Mouse (Mus musculus) monocyte, adult 2 months (primary cell): ENCODE measurements around the gene Arhgef10l.
"Not testable (repeated sequence)": the region's sequence is repeated elsewhere in the genome, so short reads cannot be mapped to it uniquely, and the experiment has no call there.

Source experiments
- DNase-seq, 2 experiments: peaks; one replicate each; pipeline ENCODE4 v3.0.0; 2022; ENCODE audit warnings: low spot score in 2 of 2, low read depth in 1 of 2

The Arhgef10l gene

GRCm38 (mm10) chr4:140580866-140581265, 84.9 kb downstream of the Arhgef10l start:
- no peak for DNase-seq

- DNase-seq: no peak
Measured at GRCm38 (mm10) chr4:140579576-140579975, 86.2 kb downstream of the Arhgef10l start.

- no peak for DNase-seq
Measured at GRCm38 (mm10) chr4:140579149-140579548, 86.7 kb downstream of the Arhgef10l start.

- no peak for DNase-seq
Measured at GRCm38 (mm10) chr4:140576628-140577027, 89.2 kb downstream of the Arhgef10l start.

GRCm38 (mm10) chr4:140574863-140575262, 90.9 kb downstream of the Arhgef10l start:
- not testable (repeated sequence) for DNase-seq

DNA sequence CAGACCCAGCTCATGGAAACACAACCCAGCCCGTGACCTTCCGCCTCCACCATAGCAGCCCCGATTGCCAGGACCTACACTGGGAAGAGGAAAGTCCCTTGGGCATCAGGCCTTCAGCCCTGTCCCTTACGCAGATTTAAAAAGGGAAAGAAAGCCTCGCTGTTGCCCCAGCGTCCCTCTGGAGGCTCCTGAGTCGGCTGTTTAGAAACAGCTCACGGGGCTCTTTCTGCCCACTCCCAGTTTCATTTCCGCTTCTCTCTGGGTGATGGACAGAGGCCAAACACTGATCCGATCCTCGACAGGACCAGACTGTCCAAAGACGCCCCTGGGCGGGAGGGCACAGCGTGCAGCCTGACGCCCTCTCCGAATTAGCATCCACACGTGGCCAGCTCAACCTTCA, 93.4 kb downstream of the Arhgef10l start:
- DNase-seq: peak; percentile 66 to 77

- peak in 1 of 2 experiments; percentile 48 for DNase-seq
Measured at GRCm38 (mm10) chr4:140569394-140569793, 96.4 kb downstream of the Arhgef10l start.

DNA sequence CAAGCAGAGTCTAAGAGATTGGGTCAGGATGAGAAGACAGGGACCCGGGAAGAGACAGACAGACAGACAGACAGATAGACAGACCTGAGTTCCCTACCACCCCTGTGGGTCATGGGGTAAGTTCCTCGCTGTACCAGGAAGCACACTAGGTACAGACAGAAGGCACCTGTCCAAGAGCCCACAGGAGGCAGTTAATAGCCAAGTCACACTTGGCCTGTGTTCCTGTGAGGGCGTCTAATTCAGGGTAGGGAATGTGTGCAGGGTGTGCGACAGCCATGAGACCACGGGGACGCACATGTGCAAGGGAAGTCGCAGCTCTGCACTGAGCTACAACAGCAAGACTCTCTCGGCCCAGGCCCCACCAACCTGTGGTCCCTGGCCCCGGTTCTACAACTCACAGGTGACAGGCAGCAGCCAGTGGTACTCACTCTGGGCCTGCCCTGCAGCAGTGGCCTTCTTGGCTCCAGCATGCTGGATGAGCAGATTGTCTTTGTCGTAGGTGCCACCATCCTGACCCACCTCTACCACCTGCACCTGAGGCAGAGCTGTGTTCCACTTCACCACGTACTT, 97.8 kb downstream of the Arhgef10l start:
- no peak for DNase-seq

DNA sequence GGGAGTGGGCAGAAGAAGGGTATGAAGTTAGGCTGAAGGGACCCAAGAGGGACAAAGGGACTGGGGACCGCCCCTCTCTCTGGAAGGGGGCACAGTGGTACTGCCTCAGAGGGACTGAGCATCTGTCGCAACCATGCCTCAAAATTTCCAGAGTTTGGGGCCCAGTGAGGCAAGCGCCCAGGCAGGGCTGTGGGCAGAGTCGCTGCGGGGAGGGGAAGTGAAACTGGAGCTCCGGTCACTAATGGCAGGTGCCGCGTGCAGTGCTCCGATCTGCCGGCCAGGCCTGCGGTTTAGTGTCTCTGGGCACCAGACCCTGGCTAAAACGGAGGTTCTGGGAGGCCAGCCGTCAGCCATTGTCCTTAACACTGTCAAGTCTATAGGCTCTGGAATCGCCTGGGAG, 99.0 kb downstream of the Arhgef10l start:
- peak; percentile 84 to 86 for DNase-seq

DNA sequence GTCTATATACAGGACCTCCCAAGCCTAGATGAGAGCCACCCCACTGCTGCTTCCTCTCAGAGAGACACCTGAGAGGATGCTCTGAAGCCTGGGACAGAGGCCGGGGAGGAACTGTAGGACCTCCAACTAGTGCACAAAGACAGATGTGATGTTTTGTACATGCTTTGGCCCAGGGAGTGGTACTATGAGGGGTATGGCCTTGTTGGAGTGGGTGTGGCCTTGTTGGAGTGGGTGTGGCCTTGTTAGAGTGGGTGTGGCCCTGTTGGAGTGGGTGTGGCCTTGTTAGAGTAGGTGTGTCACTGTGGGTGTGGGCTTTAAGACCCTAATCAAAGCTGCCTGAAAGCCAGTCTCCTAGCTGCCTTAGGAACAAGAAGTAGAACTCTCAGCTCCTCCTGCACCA, 101.4 kb downstream of the Arhgef10l start:
- not testable (repeated sequence) for DNase-seq

GRCm38 (mm10) chr4:140562461-140563178, 103.2 kb downstream of the Arhgef10l start:
- DNase-seq: no peak

- no peak for DNase-seq
Measured at GRCm38 (mm10) chr4:140561744-140562143, 104.1 kb downstream of the Arhgef10l start.

DNA sequence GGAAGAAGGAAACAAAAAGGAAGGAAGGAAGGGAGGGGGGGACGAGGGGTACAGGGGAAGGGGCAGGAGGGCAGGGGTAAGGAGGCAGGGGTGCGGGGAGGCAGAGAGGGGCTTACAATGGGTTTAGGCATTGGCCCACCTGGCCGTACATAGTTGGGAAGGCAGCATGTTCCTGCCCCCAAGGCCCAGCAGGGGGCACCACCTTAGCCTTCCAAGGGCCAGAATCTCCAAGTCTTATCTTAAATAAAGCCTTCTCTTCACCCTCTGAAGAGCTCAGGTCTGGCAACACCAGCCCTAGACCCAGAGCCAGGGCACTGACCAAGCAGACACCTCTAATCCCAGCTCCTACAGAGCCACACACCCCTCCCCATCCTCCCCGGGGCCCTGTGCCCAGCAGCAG, 106.0 kb downstream of the Arhgef10l start:
- no peak for DNase-seq

- no peak for DNase-seq
Measured at GRCm38 (mm10) chr4:140558193-140558592, 107.6 kb downstream of the Arhgef10l start.

- no peak for DNase-seq
Measured at GRCm38 (mm10) chr4:140556561-140556960, 109.3 kb downstream of the Arhgef10l start.

DNA sequence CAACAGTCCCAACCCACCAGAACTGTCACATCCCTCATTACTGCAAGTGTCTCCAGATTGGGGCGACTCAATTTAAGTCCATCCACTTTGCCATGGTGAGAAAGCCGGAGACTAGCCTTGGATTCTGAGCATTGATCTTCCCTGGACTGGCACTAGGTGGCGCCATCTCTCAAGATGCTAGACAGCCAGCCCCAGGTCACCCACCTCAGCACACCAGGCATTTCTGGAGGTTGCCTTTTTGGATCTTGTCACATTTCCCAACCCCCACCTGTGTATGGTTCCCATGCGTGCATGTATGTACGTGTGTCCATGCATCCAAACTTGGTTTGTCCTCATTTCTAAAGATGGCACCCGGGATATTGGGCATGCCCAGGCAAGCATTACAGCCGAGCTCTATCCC, 110.5 kb downstream of the Arhgef10l start:
- DNase-seq: peak; percentile 21 to 44

- DNase-seq: no peak
Measured at GRCm38 (mm10) chr4:140554552-140554951, 111.3 kb downstream of the Arhgef10l start.

DNA sequence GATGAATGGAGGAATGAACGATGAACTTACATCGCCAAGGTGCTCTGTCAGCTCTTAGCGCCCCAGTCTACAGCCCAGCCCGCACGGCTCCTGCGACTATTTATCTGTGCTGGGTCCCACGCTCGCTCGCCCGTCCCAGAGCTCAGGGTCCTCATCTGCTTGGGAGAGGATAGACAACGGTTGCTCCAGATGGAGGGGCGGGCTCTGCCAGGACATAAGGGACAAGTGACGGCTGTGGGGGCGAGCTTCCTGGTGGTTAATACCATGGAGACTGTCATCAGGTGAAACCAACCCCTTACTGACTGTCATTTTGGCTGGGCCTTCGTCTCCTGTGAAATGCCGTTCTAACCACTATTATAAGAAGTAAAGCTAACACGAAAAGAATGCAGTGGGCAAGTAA, 114.0 kb downstream of the Arhgef10l start:
- DNase-seq: no peak

DNA sequence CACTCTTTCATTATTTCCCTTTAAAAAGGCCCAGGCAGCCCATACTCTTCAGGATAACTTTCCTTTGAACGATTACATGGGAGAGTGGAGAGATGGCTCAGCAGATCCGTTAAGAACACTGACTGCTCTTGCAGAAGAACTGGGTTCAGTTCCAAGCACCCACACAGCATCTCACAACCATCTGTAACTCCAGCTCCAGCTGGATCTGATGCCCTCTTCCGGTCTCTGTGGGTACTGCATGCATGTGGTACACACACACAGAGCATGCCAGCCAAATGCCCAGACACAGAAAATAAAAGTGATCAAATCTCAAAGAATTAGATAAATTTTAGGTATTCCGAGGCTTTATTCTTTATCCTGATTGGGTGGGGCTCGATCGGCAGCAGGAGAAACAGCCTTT, 115.1 kb downstream of the Arhgef10l start:
- no peak for DNase-seq

GRCm38 (mm10) chr4:140549975-140550374, 115.8 kb downstream of the Arhgef10l start:
- no peak for DNase-seq

DNA sequence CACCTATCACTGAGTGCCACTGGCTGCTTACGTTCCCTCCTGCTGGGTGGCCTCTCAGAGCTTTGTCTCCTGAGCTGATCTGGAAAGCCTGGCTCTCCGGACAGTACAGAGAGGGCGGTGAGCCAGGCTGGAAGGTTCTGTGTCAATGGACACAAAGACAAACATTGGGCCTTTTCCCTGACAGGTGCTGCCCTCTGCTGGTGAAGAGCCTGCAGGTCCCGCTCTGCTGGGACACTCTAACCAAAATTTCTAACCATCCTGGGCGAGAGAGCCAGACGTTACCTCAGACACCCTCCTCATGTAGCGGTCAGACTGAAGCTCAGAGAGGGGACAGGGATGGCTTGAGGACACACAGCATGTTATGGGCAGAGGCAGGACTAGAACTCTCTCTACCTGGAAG, 118.3 kb downstream of the Arhgef10l start:
- no peak for DNase-seq

GRCm38 (mm10) chr4:140539125-140539524, 126.7 kb downstream of the Arhgef10l start:
- DNase-seq: no peak

GRCm38 (mm10) chr4:140537561-140538021, 128.2 kb downstream of the Arhgef10l start:
- no peak for DNase-seq
